Comparison of ENCODE assay signal across 8 mouse cellular contexts in genomic region chr14:78613569-78613968, GRCm38 (mm10).
DNase-seq lines count a peak whose midpoint lies in the region; ATAC-seq and TF ChIP-seq lines count a peak whose summit lies in the region.

No protein-coding gene starts in this region.

- DNase-seq in heart, postnatal 10 days, result peak; percentile 17
- no peak for DNase-seq in heart, postnatal 25 days (ENCODE audit: low spot score)
- DNase-seq in midbrain, postnatal 0 days (ENCODE audit: low spot score), result peak; percentile 45
- DNase-seq in midbrain, embryonic 10.5 days (ENCODE audit: low spot score), result no peak
- peak; percentile 57 for DNase-seq in embryonic facial prominence, embryonic 11.5 days (ENCODE audit: low spot score)
- DNase-seq in thymus, postnatal 14 days, result peak; percentile 45
- DNase-seq in ovary, postnatal 36 days (ENCODE audit: low spot score), result no peak
- DNase-seq in ovary, adult 18-20 months (ENCODE audit: low spot score), result no peak

- intact Hi-C loops in heart, postnatal 10 days (cut with DNase I), result loop anchor here (5.0 kb wide), 1 partner anchor 494 kb away; no protein-coding TSS in a partner anchor
- intact Hi-C loops in heart, postnatal 25 days (cut with DNase I), result no loop called here

- H3K27ac ChIP-seq in midbrain, postnatal 0 days (ENCODE audit: low read depth, low read length), result no peak overlapping the region
- no peak overlapping the region for H3K27ac ChIP-seq in midbrain, embryonic 10.5 days (replicated peaks)
- no peak overlapping the region for H3K27ac ChIP-seq in embryonic facial prominence, embryonic 11.5 days (replicated peaks; ENCODE audit: low read depth, low read length)

- no peak overlapping the region for H3K4me2 ChIP-seq in midbrain, postnatal 0 days (ENCODE audit: low read depth, low read length, poor library complexity, severe bottlenecking)
- no peak overlapping the region for H3K4me2 ChIP-seq in embryonic facial prominence, embryonic 11.5 days (ENCODE audit: low read depth, low read length)

- H3K4me3 ChIP-seq in midbrain, postnatal 0 days (ENCODE audit: low read depth, low read length), result no peak overlapping the region
- H3K4me3 ChIP-seq in midbrain, embryonic 10.5 days, result no peak overlapping the region
- H3K4me3 ChIP-seq in embryonic facial prominence, embryonic 11.5 days (ENCODE audit: low read depth, low read length), result no peak overlapping the region

- WGBS in midbrain, postnatal 0 days, result 76% methylated on average over 5 of the region's 5 CpGs
- 85% methylated on average over 5 of the region's 5 CpGs for WGBS in midbrain, embryonic 10.5 days
- 78% methylated on average over 5 of the region's 5 CpGs for whole genome bisulfite sequencing in embryonic facial prominence, embryonic 11.5 days

- no peaks in the 10 kb centered on the region for H3K27me3 ChIP-seq in midbrain, postnatal 0 days (ENCODE audit: insufficient read depth, low read length)
- no peaks in the 10 kb centered on the region for H3K27me3 ChIP-seq in midbrain, embryonic 10.5 days (ENCODE audit: low read depth, poor library complexity, severe bottlenecking)
- H3K27me3 ChIP-seq in embryonic facial prominence, embryonic 11.5 days (ENCODE audit: control insufficient read depth, insufficient read depth, low read length), result no peaks in the 10 kb centered on the region

- H3K36me3 ChIP-seq in midbrain, postnatal 0 days (ENCODE audit: insufficient read depth, low read length), result no peaks in the 10 kb centered on the region; the same call in 1 of the 2 replicates
- no peaks in the 10 kb centered on the region for H3K36me3 ChIP-seq in midbrain, embryonic 10.5 days
- no peaks in the 10 kb centered on the region for H3K36me3 ChIP-seq in embryonic facial prominence, embryonic 11.5 days (replicated peaks; ENCODE audit: control insufficient read depth, insufficient read depth, low read depth, low read length)

- TF ChIP-seq CTCF in midbrain, postnatal 0 days (IDR thresholded peaks at IDR 0.05), result peak; percentile 70

- H3K9me3 ChIP-seq in midbrain, postnatal 0 days (ENCODE audit: low read length), result no peaks in the 10 kb centered on the region
- no peaks in the 10 kb centered on the region for H3K9me3 ChIP-seq in midbrain, embryonic 10.5 days (replicated peaks)
- no peaks in the 10 kb centered on the region for H3K9me3 ChIP-seq in embryonic facial prominence, embryonic 11.5 days (replicated peaks; ENCODE audit: control insufficient read depth, low read length)

- H3K9ac ChIP-seq in midbrain, postnatal 0 days (replicated peaks; ENCODE audit: low read length, poor library complexity, severe bottlenecking), result no peak overlapping the region
- H3K9ac ChIP-seq in embryonic facial prominence, embryonic 11.5 days (replicated peaks; ENCODE audit: low read length), result no peak overlapping the region

- H3K4me1 ChIP-seq in midbrain, postnatal 0 days (ENCODE audit: insufficient read depth, low read length), result no peaks in the 10 kb centered on the region
- peaks cover 4% of the 10 kb centered on the region for H3K4me1 ChIP-seq in midbrain, embryonic 10.5 days
- H3K4me1 ChIP-seq in embryonic facial prominence, embryonic 11.5 days (ENCODE audit: control insufficient read depth, insufficient read depth, low read length), result no peaks in the 10 kb centered on the region

- ATAC-seq in midbrain, postnatal 0 days (ENCODE audit: low FRiP score), result 0 out of 2 replicates have a peak, but pooled peaks have one; percentile 63
- ATAC-seq in embryonic facial prominence, embryonic 11.5 days (replicated peaks; ENCODE audit: insufficient number of reproducible peaks, low FRiP score, low TSS enrichment, low read depth), result no peak

Comparison
In these comparisons a context has a peak if more than half of its experiments do, and no peak if none do; other contexts are left out.
1. DNase-seq: peak in heart, postnatal 10 days (2 of 2), midbrain, postnatal 0 days (single experiment), embryonic facial prominence, embryonic 11.5 days (single experiment) and thymus, postnatal 14 days (single experiment); none in heart, postnatal 25 days (single experiment), midbrain, embryonic 10.5 days (single experiment), ovary, postnatal 36 days (single experiment) and ovary, adult 18-20 months (single experiment).